Mouse (Mus musculus): ENCODE results near the gene Gm11032. TPM values are rescaled to one million over a fixed set of nuclear protein-coding genes. Genes with fewer than 3 reads are reported as not detected.
"Not testable (repeated sequence)": the region's sequence is repeated elsewhere in the genome, so short reads cannot be mapped to it uniquely, and the experiment has no call there.

Gene Gm11032
- not detected in 2 replicates for polyA plus RNA-seq (2015; fragmentation: Nextera tagmentation; extraction: Ambion mirVana)

DNA sequence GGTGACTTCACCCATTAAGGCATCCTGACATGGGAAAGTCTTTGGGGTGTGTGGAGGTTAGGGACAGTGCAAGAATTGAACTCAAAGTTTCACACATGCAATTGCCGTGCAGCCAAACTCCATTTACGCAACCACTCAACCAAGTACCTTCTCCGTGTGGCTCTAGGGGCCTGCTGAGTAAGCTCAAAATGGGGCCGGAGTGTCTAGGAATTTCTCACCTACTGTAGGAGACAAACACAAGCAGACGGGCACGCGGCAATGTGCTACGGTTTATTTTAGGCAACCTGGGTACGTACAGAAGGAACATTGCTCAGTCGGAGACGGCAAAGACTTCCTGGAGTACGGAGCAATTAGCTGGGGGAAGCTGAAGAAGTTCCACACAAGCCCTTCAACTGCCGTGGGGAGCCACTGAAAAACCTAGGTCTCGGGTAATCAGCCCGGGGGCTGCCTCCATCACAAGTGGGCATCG lies at the start of gene Gm11032:
Gene Gm11032, plus strand, starts transcription at position 51 of the 469 bp plus-strand sequence.
- WGBS, result 89% methylated on average over 16 of the region's 16 CpGs
- Histone ChIP-seq H3K9me3 (replicated peaks) (no peaks in the 10 kb centered on the region), H3K27me3 (no peaks in the 10 kb centered on the region), H3K4me2 (no peak within 1 kb of the TSS), H3K27ac (no peak within 1 kb of the TSS), H3K4me3 (no peak within 1 kb of the TSS), H3K36me3 (ENCODE audit: poor library complexity, severe bottlenecking) (no peaks in the 10 kb centered on the region), H3K4me1 (no peaks in the 10 kb centered on the region), H3K9ac (no peak within 1 kb of the TSS)
- ATAC-seq, result no peak

DNA sequence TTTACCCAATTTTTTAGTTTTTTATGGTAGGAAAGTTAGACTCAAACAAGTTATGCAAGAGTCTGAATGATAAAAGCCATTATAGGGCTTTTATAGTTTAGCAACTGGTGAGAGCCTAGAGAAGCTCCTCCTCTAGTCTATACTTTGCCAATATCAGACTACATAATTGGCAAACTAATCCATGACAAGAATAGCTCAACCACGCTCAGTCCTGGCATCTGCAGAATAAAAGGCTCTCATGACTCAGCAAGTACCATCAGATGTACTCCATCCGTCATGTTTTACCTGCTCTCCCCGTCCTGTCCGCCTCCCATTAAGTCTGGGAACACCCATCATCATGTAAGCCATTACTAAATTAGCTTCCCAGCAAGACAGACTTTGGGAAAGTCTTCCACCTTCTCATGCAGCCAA lies 48.4 kb upstream of the Gm11032 start:
- Histone ChIP-seq H3K9me3 (replicated peaks) (no peaks in the 10 kb centered on the region), H3K4me1 (peaks cover 6% of the 10 kb centered on the region; the same call in 1 of the 2 replicates), H3K9ac (no peak overlapping the region), H3K4me3 (no peak overlapping the region), H3K4me2 (no peak overlapping the region), H3K27me3 (no peaks in the 10 kb centered on the region), H3K36me3 (ENCODE audit: poor library complexity, severe bottlenecking) (no peaks in the 10 kb centered on the region), H3K27ac (no peak overlapping the region)
- no peak for ATAC-seq
- WGBS, result 79% methylated on average over 4 of the region's 4 CpGs

DNA sequence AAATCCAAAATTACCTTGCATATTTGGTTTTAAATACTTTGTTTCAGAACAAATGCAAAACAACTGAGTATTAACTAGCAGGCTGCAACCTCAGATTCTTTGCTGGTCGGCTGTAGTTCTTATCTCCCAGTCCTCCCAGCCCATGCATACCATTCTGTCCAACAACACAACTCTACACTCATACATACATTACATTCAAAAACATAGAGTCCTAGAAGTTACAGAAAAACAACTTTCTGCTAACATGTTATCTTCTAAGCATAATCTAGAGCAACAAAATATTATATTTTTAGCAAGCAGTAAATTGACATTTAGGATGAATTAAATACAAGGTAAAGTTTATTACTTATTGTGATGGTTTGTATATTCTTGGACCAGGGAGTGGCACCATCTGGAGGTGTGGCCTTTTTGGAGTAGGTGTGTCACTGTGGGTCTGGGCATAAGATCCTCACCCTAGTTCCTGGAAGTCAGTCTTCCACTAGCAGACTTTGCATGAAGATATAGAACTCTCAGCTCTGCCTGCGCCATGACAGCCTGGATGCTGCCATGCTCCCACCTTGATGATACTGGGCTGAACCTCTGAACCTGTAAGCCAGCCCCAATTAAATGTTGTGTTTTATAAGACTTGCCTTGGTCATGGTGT lies 43.7 kb upstream of the Gm11032 start:
- 85% methylated on average over 2 of the region's 2 CpGs for WGBS
- H3K4me2 ChIP-seq; H3K27me3 ChIP-seq; H3K9me3 ChIP-seq (replicated peaks); ATAC-seq; H3K4me3 ChIP-seq; H3K36me3 ChIP-seq (ENCODE audit: poor library complexity, severe bottlenecking); H3K27ac ChIP-seq; H3K9ac ChIP-seq: not testable (repeated sequence)
- H3K4me1 ChIP-seq, result peaks cover 11% of the 10 kb centered on the region; the same call in 1 of the 2 replicates

DNA sequence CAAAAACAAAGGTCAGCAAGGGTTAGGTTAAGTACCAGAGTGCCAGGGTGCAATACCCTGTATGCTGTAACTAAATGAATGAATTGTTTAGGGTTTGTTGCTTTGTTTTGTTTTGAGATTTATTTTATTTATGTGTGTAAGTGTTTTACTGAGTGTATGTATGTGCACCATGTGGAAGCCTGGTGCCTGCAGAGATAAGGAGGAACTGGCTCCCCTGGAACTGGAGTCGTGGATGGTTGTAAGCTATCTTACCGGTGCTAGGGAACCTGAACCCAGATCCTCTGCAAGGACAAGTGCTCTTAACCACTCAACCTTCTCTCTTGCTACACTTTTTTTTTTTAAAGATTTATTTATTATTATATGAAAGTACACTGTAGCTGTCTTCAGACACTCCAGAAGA lies 42.8 kb upstream of the Gm11032 start:
- 94% methylated on average over 2 of the region's 2 CpGs for WGBS

DNA sequence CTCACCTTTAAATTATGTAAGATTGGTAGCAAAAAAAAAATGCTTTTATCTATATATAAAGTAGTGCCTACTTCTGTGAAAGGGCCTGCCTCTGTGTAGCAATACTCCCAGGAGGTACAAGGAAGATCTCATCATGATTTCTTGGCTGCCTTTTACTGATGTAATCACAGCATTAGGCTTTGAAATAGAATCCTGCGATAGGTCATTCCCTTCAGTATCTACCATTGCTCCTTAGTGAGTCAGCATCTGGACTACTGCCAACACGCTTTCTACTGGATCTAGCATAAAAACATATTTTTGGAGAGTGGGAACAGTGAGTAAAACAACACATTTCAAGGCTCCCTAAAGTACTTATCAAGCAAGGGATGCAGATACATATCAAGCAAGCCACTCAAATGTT lies 41.2 kb upstream of the Gm11032 start:
- no peaks in the 10 kb centered on the region for H3K27me3 ChIP-seq
- H3K9ac ChIP-seq, result no peak overlapping the region
- H3K27ac ChIP-seq, result no peak overlapping the region
- no peak for ATAC-seq
- H3K4me1 ChIP-seq, result peaks cover 11% of the 10 kb centered on the region; the same call in 1 of the 2 replicates
- no peak overlapping the region for H3K4me2 ChIP-seq
- H3K4me3 ChIP-seq, result no peak overlapping the region
- H3K36me3 ChIP-seq (ENCODE audit: poor library complexity, severe bottlenecking), result no peaks in the 10 kb centered on the region
- WGBS, result 81% methylated on average over 2 of the region's 2 CpGs
- H3K9me3 ChIP-seq (replicated peaks), result no peaks in the 10 kb centered on the region

More for the DNA sequence above, 42.8 kb upstream of the Gm11032 start:
- no peak overlapping the region for H3K4me2 ChIP-seq
- no peak overlapping the region for H3K9ac ChIP-seq
- no peaks in the 10 kb centered on the region for H3K36me3 ChIP-seq (ENCODE audit: poor library complexity, severe bottlenecking)
- peaks cover 11% of the 10 kb centered on the region; the same call in 1 of the 2 replicates for H3K4me1 ChIP-seq
- no peaks in the 10 kb centered on the region for H3K27me3 ChIP-seq
- H3K9me3 ChIP-seq (replicated peaks), result no peaks in the 10 kb centered on the region
- no peak overlapping the region for H3K4me3 ChIP-seq
- H3K27ac ChIP-seq, result no peak overlapping the region
- no peak for ATAC-seq

DNA sequence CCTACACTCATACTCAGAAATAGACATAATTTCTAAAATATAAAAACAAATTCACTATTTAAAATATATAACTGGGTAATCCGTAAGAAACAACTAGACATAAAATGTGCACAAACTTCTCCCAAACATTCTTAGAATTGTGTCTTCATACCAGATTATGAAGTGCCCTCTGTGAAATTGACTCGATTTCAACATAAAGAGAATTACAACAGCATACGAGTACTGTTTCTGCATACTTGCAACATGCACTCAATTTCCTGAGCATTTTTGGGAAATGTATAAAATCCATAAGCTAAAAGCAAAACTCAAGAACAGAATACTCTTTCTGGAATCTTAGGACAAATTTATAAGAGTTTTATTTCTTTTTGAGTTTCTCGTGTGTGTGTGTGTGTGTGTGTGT lies 28.1 kb upstream of the Gm11032 start:
- Histone ChIP-seq H3K27ac (no peak overlapping the region), H3K27me3 (no peaks in the 10 kb centered on the region), H3K4me1 (peaks cover 29% of the 10 kb centered on the region), H3K9me3 (replicated peaks) (no peaks in the 10 kb centered on the region), H3K9ac (no peak overlapping the region), H3K36me3 (ENCODE audit: poor library complexity, severe bottlenecking) (0 out of 2 replicates have a peak, but pooled peaks cover 5% of the 10 kb centered on the region), H3K4me3 (no peak overlapping the region), H3K4me2 (no peak overlapping the region)
- WGBS, result 85% methylated on average over 4 of the region's 4 CpGs
- ATAC-seq, result no peak

DNA sequence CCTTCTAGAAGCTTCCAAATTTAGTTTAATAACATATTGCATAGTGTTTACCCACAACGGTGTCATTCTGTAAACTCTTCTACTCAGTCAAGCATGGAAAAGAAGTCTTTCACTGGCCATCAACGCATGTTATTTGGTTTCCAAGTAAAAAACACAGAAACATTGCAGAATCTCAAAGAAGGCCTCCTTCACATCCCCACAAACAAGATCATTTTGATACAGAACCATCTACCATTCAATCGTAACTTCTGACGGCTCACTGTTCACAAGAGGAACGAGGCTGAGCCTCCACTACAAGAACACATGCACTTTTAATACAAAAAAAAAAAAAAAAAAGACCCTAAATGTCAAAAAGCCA lies 26.4 kb upstream of the Gm11032 start:
- Histone ChIP-seq H3K27me3 (no peaks in the 10 kb centered on the region), H3K4me1 (peaks cover 29% of the 10 kb centered on the region), H3K9me3 (replicated peaks) (no peaks in the 10 kb centered on the region), H3K27ac (no peak overlapping the region), H3K4me3 (peak overlapping the region; percentile 99), H3K4me2 (peak overlapping the region; percentile 80), H3K9ac (peak overlapping the region; percentile 97), H3K36me3 (ENCODE audit: poor library complexity, severe bottlenecking) (no peaks in the 10 kb centered on the region)
- ATAC-seq, result no peak
- 19% methylated on average over 5 of the region's 5 CpGs for WGBS

DNA sequence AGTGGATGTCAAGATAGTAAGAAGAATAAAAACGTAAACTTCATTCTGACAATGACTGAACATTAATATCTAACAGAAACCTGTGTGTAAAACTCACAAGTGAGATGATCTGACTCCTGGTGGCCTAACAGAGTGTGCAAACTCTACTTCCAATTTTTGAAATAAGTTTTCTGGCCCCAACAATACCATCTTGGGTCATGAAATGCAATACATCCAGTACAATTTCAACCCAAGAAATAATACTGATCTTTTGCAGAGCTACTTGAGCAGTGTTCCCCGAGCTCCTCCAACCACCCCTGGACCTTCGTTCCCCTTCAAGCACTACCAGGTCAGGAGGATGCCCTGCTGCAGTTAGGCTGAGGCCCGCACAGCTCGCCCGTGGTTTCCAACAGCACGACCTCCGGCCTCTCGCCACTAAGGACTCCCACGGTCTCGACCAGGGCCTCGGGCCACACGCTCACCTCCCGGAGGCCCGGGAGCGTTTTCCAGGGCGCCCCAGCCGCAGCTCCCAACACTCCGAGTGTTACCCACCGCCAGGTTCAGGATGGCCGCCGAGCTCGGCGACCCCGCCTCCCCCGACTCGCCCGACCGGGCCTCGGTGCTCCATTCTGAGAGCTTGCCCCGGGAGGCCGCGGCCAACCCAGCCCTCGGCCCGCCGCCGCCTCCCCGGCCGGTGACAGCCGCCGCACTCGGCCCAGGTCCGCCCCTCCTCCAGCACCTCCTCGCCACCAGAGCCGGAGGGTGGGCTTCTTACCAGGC lies 25.8 kb upstream of the Gm11032 start:
- 2% methylated on average over 45 of the region's 45 CpGs for WGBS
- Histone ChIP-seq H3K4me1 (peaks cover 29% of the 10 kb centered on the region), H3K9ac (peak overlapping the region; percentile 97), H3K27me3 (no peaks in the 10 kb centered on the region), H3K4me3 (peak overlapping the region; percentile 99), H3K9me3 (replicated peaks) (no peaks in the 10 kb centered on the region), H3K4me2 (peak overlapping the region; percentile 80), H3K27ac (peak overlapping the region; percentile 90), H3K36me3 (ENCODE audit: poor library complexity, severe bottlenecking) (no peaks in the 10 kb centered on the region)
- ATAC-seq, result peak; percentile 92

DNA sequence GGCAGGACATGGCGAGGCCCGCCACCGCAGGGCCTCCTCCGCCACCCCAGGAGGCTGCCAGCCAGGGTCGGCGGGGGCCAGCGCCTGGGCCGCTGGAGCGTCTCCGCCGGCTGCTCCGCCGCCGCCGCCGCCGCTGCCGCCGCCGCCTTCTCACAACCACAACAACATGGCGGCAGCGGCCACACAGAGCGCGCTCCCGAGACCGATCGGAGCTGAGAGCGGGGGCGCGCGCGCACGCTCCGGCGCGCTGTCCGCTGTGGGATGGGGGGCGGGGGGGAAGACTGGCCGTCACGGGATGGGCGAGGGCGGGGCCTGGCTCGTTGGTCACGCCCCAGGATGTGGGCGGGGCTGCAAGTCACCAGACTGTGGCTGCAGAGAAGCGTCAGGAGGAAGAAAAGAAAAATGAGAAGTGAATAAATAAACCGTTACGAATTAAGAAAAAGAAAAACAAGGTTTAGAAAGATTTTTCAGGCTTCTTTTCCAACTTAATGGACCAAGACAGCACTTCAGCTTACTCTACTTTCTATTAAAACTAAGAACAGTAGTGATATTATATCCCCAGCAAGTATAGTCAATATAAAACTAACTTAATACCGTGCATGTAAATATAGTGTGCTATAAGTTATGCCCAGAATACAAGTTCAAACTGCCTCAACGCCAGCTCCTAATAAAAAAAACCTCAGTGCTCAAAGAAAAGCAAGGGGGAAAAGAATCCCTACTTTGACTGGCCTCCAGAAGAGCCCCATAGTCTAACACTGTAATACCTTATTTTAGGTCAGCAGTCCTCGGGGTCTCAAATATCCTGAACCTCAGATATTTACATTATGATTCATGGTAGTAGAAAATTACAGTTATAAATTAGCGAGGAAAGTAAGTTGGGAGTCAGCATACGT lies 25.0 kb upstream of the Gm11032 start, which contains the start of gene Mtmr3:
Gene Mtmr3, minus strand, starts transcription at position 256 of the 893 bp plus-strand sequence.
- no peaks in the 10 kb centered on the region for H3K27me3 ChIP-seq
- H3K9ac ChIP-seq, result peak within 1 kb of the TSS; percentile 97
- peak within 1 kb of the TSS; percentile 99 for H3K4me3 ChIP-seq
- 8% methylated on average over 32 of the region's 53 CpGs for WGBS
- no peaks in the 10 kb centered on the region for H3K36me3 ChIP-seq (ENCODE audit: poor library complexity, severe bottlenecking)
- H3K9me3 ChIP-seq (replicated peaks), result no peaks in the 10 kb centered on the region
- peak; percentile 94 for ATAC-seq
- H3K4me1 ChIP-seq, result peaks cover 29% of the 10 kb centered on the region
- peak within 1 kb of the TSS; percentile 90 for H3K27ac ChIP-seq
- H3K4me2 ChIP-seq, result peak within 1 kb of the TSS; percentile 80

DNA sequence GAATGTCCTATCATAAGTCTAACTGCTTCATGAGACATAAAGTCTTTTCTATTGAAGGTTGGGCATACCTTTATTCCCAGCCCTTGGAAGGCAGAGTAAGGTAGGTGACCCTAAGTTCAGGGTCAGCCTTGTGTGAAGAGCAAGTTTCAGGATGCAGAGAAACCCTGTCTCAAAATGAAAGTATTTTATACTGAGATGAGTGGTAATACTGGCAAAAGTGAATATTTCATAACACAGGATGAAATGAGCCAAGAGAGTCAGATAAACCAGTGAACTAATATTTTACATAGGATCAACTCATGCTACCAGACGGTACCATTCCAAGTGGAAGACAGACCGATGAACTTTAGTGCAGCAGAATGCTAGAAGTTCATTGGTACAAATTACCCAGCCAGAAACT lies 21.5 kb upstream of the Gm11032 start:
- Histone ChIP-seq H3K9me3 (replicated peaks) (no peaks in the 10 kb centered on the region), H3K9ac (no peak overlapping the region), H3K4me3 (no peak overlapping the region), H3K27ac (no peak overlapping the region), H3K36me3 (ENCODE audit: poor library complexity, severe bottlenecking) (no peaks in the 10 kb centered on the region), H3K4me2 (no peak overlapping the region), H3K27me3 (no peaks in the 10 kb centered on the region), H3K4me1 (peaks cover 22% of the 10 kb centered on the region)
- no peak for ATAC-seq
- 99% methylated on average over 2 of the region's 2 CpGs for WGBS

DNA sequence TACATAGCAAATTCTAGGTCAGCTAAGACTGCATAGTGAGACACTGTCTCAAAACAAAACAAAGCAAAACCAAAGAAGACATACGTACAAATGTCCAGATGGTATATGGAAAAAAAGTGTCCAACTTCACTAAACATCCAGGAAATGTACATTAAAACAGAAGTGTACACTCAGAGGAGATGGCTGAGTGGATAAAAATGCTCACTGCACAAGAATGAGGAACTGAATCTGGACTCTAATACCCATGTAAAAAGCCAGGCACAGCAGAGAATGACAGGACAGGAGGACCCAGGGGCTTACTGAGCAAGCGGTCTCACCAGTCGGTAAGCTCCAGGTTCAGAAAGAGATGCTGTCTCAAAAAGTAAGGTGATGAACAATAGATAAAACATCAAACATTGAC lies 20.0 kb upstream of the Gm11032 start:
- H3K27ac ChIP-seq, result no peak overlapping the region
- H3K4me3 ChIP-seq, result no peak overlapping the region
- no peaks in the 10 kb centered on the region for H3K9me3 ChIP-seq (replicated peaks)
- H3K36me3 ChIP-seq (ENCODE audit: poor library complexity, severe bottlenecking), result no peaks in the 10 kb centered on the region
- H3K9ac ChIP-seq, result no peak overlapping the region
- no peaks in the 10 kb centered on the region for H3K27me3 ChIP-seq
- peaks cover 20% of the 10 kb centered on the region for H3K4me1 ChIP-seq
- no peak overlapping the region for H3K4me2 ChIP-seq
- no peak for ATAC-seq
- WGBS, result 90% methylated on average over 3 of the region's 3 CpGs

DNA sequence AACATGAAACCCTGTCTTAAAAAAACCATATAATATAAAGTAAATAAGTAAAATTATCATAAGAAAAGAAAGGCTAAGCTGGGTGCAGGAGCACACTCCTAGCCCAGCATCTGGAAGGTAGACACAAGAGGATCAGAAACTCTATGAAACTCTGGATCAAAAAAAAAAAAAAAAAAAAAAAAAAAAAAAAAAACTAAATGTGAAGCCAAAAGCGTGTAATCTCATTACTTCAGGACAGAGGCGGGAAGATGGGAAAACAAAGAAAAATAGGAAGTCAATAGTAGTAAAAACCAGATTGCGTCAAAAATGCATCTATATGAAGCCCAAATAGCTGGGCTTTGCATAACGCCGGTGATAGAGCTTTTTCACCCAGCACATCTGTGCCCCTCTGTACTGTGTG lies 18.0 kb upstream of the Gm11032 start:
- no peak overlapping the region for H3K27ac ChIP-seq
- no peak for ATAC-seq
- peaks cover 18% of the 10 kb centered on the region for H3K4me1 ChIP-seq
- no peaks in the 10 kb centered on the region for H3K36me3 ChIP-seq (ENCODE audit: poor library complexity, severe bottlenecking)
- no peak overlapping the region for H3K9ac ChIP-seq
- H3K9me3 ChIP-seq (replicated peaks), result no peaks in the 10 kb centered on the region
- 83% methylated on average over 5 of the region's 5 CpGs for WGBS
- no peak overlapping the region for H3K4me2 ChIP-seq
- no peaks in the 10 kb centered on the region for H3K27me3 ChIP-seq
- H3K4me3 ChIP-seq, result no peak overlapping the region

Measured in forebrain, embryonic 13.5 days (tissue).